Mouse (Mus musculus): ENCODE data around the gene Kansl2. TPM values are rescaled to one million over a fixed set of nuclear protein-coding genes. Genes with fewer than 3 reads are reported as not detected.

Gene Kansl2
- 130 and 141 TPM in 2 replicates for polyA plus RNA-seq (2015; fragmentation: Nextera tagmentation; extraction: Ambion mirVana)

DNA sequence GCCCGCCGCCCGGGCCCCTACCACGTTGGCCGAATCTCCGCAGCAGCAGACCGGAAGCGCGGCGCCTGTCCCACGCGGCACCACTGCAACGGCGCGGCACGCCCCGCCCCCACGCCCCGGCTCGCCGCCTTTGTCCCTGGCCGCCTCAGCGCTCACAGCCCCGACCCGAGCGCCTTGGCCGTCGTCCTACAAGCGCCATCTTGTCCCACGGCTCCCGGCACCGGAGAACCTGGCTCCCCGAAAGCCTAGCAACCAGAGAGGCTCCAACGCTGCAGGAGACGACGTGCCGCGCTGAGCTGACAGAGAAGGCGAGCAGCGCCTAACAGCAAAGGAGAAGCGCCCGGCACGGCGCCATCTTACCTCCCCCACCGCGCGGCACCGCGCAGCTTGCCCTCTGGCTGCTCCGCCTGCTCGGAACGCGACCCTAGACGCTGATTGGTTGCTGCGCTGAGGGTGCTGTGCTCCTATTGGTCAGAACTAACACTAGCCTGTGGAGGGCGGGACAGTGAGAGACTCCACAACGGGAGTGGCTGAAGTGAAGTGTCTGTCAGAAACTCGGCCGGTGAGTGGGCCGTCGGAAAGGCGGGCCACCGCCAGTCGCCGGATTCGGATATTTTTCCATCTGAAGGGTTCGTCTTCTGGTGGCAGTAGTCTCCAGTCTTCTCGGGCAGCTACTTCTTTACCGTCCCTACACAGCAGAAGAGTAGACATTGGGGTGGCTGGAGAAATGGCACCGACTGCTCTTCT, at the start of gene Kansl2:
Gene Kansl2 (minus strand): TSS at position 384 of the 747 bp plus-strand sequence.
- peak; percentile 100 for ATAC-seq
- WGBS, result under 1% methylated on average over 69 of the region's 70 CpGs
- Histone ChIP-seq H3K4me1 (replicated peaks; ENCODE audit: control insufficient read depth, insufficient read depth, low read length) (peaks cover 9% of the 10 kb centered on the region), H3K4me3 (replicated peaks; ENCODE audit: low read length) (peak within 1 kb of the TSS; percentile 79), H3K9ac (replicated peaks; ENCODE audit: low read depth, low read length) (peak within 1 kb of the TSS; percentile 94), H3K27ac (ENCODE audit: low read length) (peak within 1 kb of the TSS; percentile 99), H3K9me3 (ENCODE audit: control insufficient read depth, low read length) (no peaks in the 10 kb centered on the region), H3K27me3 (replicated peaks; ENCODE audit: control insufficient read depth, insufficient read depth, low read length) (no peaks in the 10 kb centered on the region), H3K4me2 (ENCODE audit: low read length) (peak within 1 kb of the TSS; percentile 68), H3K36me3 (ENCODE audit: control insufficient read depth, insufficient read depth) (peaks cover 12% of the 10 kb centered on the region)

GRCm38 (mm10) chr15:98582996-98583395, 48.9 kb upstream of the Kansl2 start:
- peaks cover 6% of the 10 kb centered on the region for H3K4me1 ChIP-seq (replicated peaks; ENCODE audit: control insufficient read depth, insufficient read depth, low read length)
- no peaks in the 10 kb centered on the region for H3K36me3 ChIP-seq (ENCODE audit: control insufficient read depth, insufficient read depth)
- H3K27ac ChIP-seq (ENCODE audit: low read length), result peak overlapping the region; percentile 19; the same call in 1 of the 2 replicates
- ATAC-seq, result no peak
- no peak overlapping the region for H3K4me3 ChIP-seq (replicated peaks; ENCODE audit: low read length)
- no peaks in the 10 kb centered on the region for H3K9me3 ChIP-seq (ENCODE audit: control insufficient read depth, low read length)
- H3K9ac ChIP-seq (replicated peaks; ENCODE audit: low read depth, low read length), result peak overlapping the region; percentile 4; the same call in 1 of the 2 replicates
- H3K4me2 ChIP-seq (ENCODE audit: low read length), result no peak overlapping the region
- 84% methylated on average over 8 of the region's 8 CpGs for WGBS
- H3K27me3 ChIP-seq (replicated peaks; ENCODE audit: control insufficient read depth, insufficient read depth, low read length), result no peaks in the 10 kb centered on the region

DNA sequence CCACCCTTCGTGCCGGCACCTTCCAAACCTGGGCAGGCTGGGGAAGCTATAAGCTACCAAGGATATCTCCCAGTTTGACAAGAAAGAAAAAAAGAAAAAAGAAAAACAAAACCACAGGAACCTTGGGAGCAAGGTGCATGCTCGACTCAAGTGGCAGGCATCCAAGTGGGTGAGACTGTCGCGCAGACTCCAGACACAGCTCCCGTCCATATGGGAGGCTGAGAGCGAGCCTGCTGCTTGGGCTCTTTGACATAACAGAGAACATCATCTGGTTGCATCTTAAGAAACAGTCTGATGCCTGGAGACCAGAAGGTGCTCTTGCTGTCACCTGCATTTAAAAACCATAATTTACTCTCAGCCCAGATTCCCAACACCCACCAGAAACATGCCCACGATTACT, 48.3 kb upstream of the Kansl2 start:
- Histone ChIP-seq H3K9ac (replicated peaks; ENCODE audit: low read depth, low read length) (0 out of 2 replicates have a peak overlapping the region, but pooled peaks have one; percentile 4), H3K27ac (ENCODE audit: low read length) (peak overlapping the region; percentile 19; the same call in 1 of the 2 replicates), H3K4me1 (replicated peaks; ENCODE audit: control insufficient read depth, insufficient read depth, low read length) (peaks cover 6% of the 10 kb centered on the region), H3K27me3 (replicated peaks; ENCODE audit: control insufficient read depth, insufficient read depth, low read length) (no peaks in the 10 kb centered on the region), H3K36me3 (ENCODE audit: control insufficient read depth, insufficient read depth) (no peaks in the 10 kb centered on the region), H3K4me3 (replicated peaks; ENCODE audit: low read length) (no peak overlapping the region), H3K4me2 (ENCODE audit: low read length) (no peak overlapping the region), H3K9me3 (ENCODE audit: control insufficient read depth, low read length) (no peaks in the 10 kb centered on the region)
- WGBS, result 65% methylated on average over 8 of the region's 8 CpGs
- ATAC-seq, result no peak

- H3K27ac ChIP-seq (ENCODE audit: low read length), result no peak overlapping the region
- no peaks in the 10 kb centered on the region for H3K36me3 ChIP-seq (ENCODE audit: control insufficient read depth, insufficient read depth)
- H3K9ac ChIP-seq (replicated peaks; ENCODE audit: low read depth, low read length), result no peak overlapping the region
- H3K4me2 ChIP-seq (ENCODE audit: low read length), result no peak overlapping the region
- no peaks in the 10 kb centered on the region for H3K9me3 ChIP-seq (ENCODE audit: control insufficient read depth, low read length)
- WGBS, result 47% methylated on average over 5 of the region's 5 CpGs
- no peaks in the 10 kb centered on the region for H3K27me3 ChIP-seq (replicated peaks; ENCODE audit: control insufficient read depth, insufficient read depth, low read length)
- peaks cover 6% of the 10 kb centered on the region for H3K4me1 ChIP-seq (replicated peaks; ENCODE audit: control insufficient read depth, insufficient read depth, low read length)
- peak; percentile 83 for ATAC-seq
- H3K4me3 ChIP-seq (replicated peaks; ENCODE audit: low read length), result no peak overlapping the region
Measured at GRCm38 (mm10) chr15:98579795-98580464, 45.9 kb upstream of the Kansl2 start.

- Histone ChIP-seq H3K27ac (ENCODE audit: low read length) (no peak overlapping the region), H3K4me2 (ENCODE audit: low read length) (no peak overlapping the region), H3K27me3 (replicated peaks; ENCODE audit: control insufficient read depth, insufficient read depth, low read length) (no peaks in the 10 kb centered on the region), H3K4me1 (replicated peaks; ENCODE audit: control insufficient read depth, insufficient read depth, low read length) (peaks cover 4% of the 10 kb centered on the region), H3K9me3 (ENCODE audit: control insufficient read depth, low read length) (no peaks in the 10 kb centered on the region), H3K4me3 (replicated peaks; ENCODE audit: low read length) (no peak overlapping the region), H3K9ac (replicated peaks; ENCODE audit: low read depth, low read length) (no peak overlapping the region), H3K36me3 (ENCODE audit: control insufficient read depth, insufficient read depth) (no peaks in the 10 kb centered on the region)
- no peak for ATAC-seq
- 78% methylated on average over 2 of the region's 2 CpGs for WGBS
Measured at GRCm38 (mm10) chr15:98579310-98579709, 45.2 kb upstream of the Kansl2 start.

DNA sequence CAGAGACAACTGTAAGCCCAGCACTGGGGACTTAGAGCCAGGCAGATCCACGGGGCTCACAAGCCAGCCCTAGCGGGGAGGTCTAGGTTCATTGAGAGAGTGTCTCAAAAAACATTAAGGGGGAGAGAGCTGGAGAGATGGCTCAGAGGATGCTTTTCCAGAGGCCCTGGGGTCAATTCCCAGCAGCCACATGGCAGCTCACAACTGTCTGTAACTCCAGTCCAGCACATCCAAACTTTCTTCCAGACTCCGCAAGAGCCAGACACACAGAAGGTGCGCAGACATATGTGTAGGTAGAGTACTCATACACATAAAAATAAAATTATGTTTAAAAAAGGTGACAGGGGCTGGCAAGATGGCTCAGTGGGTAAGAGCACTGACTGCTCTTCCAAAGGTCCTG, 39.2 kb upstream of the Kansl2 start:
- Histone ChIP-seq H3K4me1 (replicated peaks; ENCODE audit: control insufficient read depth, insufficient read depth, low read length) (peaks cover 8% of the 10 kb centered on the region), H3K9me3 (ENCODE audit: control insufficient read depth, low read length) (no peaks in the 10 kb centered on the region), H3K9ac (replicated peaks; ENCODE audit: low read depth, low read length) (no peak overlapping the region), H3K4me3 (replicated peaks; ENCODE audit: low read length) (no peak overlapping the region), H3K27ac (ENCODE audit: low read length) (no peak overlapping the region), H3K27me3 (replicated peaks; ENCODE audit: control insufficient read depth, insufficient read depth, low read length) (no peaks in the 10 kb centered on the region), H3K36me3 (ENCODE audit: control insufficient read depth, insufficient read depth) (no peaks in the 10 kb centered on the region), H3K4me2 (ENCODE audit: low read length) (no peak overlapping the region)
- ATAC-seq, result no peak
- WGBS, result 70% methylated on average over 4 of the region's 4 CpGs

DNA sequence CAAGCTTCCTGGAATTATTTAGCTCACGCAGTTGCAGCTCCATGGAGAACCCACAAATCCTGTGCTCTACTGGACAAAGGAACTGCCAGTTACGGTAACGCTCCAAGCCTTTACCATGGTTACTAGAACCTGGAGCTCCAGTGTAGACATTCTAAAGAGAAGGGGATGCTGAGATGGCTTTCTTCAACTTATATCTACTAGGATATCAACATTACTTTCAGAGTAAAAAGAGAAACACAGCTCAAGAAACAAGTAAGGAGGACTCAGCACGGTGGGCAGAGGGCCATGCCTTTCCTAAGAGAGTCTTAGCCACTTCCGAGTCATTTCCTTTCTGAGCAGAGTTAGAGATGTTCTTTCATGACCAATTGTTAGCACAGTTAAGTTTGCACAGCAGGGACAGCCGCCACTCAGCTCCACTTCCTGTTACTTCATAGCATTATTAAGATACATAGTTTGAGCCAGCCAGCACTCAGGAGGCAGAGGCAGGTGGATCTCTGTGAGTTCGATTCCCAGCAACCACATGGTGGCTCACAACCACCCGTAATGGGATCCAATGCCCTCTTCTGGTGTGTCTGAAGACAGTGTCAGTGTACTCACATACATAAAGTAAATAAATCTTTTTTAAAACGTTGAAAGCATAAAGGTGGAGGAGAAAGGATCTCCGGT, 36.9 kb upstream of the Kansl2 start, which contains the start of the genes Ccnt1 and 4930415O20Rik:
Gene Ccnt1 (minus strand): TSS at position 51 of the 666 bp plus-strand sequence.
Gene 4930415O20Rik (plus strand): TSS at position 132 of the 666 bp plus-strand sequence.
- H3K27ac ChIP-seq (ENCODE audit: low read length), result no peak within 1 kb of the TSS
- no peak for ATAC-seq
- no peaks in the 10 kb centered on the region for H3K36me3 ChIP-seq (ENCODE audit: control insufficient read depth, insufficient read depth)
- 87% methylated on average over 10 of the region's 10 CpGs for WGBS
- no peak within 1 kb of the TSS for H3K4me2 ChIP-seq (ENCODE audit: low read length)
- H3K9ac ChIP-seq (replicated peaks; ENCODE audit: low read depth, low read length), result no peak within 1 kb of the TSS
- no peaks in the 10 kb centered on the region for H3K9me3 ChIP-seq (ENCODE audit: control insufficient read depth, low read length)
- peaks cover 13% of the 10 kb centered on the region for H3K4me1 ChIP-seq (replicated peaks; ENCODE audit: control insufficient read depth, insufficient read depth, low read length)
- H3K4me3 ChIP-seq (replicated peaks; ENCODE audit: low read length), result no peak within 1 kb of the TSS
- H3K27me3 ChIP-seq (replicated peaks; ENCODE audit: control insufficient read depth, insufficient read depth, low read length), result no peaks in the 10 kb centered on the region

- Histone ChIP-seq H3K27ac (ENCODE audit: low read length) (no peak overlapping the region), H3K4me1 (replicated peaks; ENCODE audit: control insufficient read depth, insufficient read depth, low read length) (peaks cover 24% of the 10 kb centered on the region), H3K9me3 (ENCODE audit: control insufficient read depth, low read length) (no peaks in the 10 kb centered on the region), H3K4me3 (replicated peaks; ENCODE audit: low read length) (no peak overlapping the region), H3K36me3 (ENCODE audit: control insufficient read depth, insufficient read depth) (no peaks in the 10 kb centered on the region), H3K27me3 (replicated peaks; ENCODE audit: control insufficient read depth, insufficient read depth, low read length) (no peaks in the 10 kb centered on the region), H3K9ac (replicated peaks; ENCODE audit: low read depth, low read length) (no peak overlapping the region), H3K4me2 (ENCODE audit: low read length) (no peak overlapping the region)
- no peak for ATAC-seq
- 86% methylated on average over 4 of the region's 4 CpGs for WGBS
Measured at GRCm38 (mm10) chr15:98569795-98570365, 35.8 kb upstream of the Kansl2 start.

GRCm38 (mm10) chr15:98569216-98569615, 35.2 kb upstream of the Kansl2 start:
- peak overlapping the region; percentile 85 for H3K9ac ChIP-seq (replicated peaks; ENCODE audit: low read depth, low read length)
- H3K4me2 ChIP-seq (ENCODE audit: low read length), result peak overlapping the region; percentile 86
- no peaks in the 10 kb centered on the region for H3K9me3 ChIP-seq (ENCODE audit: control insufficient read depth, low read length)
- no peaks in the 10 kb centered on the region for H3K36me3 ChIP-seq (ENCODE audit: control insufficient read depth, insufficient read depth)
- H3K4me3 ChIP-seq (replicated peaks; ENCODE audit: low read length), result peak overlapping the region; percentile 86
- 77% methylated on average over 7 of the region's 7 CpGs for WGBS
- ATAC-seq, result no peak
- H3K27ac ChIP-seq (ENCODE audit: low read length), result no peak overlapping the region
- H3K27me3 ChIP-seq (replicated peaks; ENCODE audit: control insufficient read depth, insufficient read depth, low read length), result no peaks in the 10 kb centered on the region
- H3K4me1 ChIP-seq (replicated peaks; ENCODE audit: control insufficient read depth, insufficient read depth, low read length), result peaks cover 27% of the 10 kb centered on the region

All from forebrain, embryonic 16.5 days (tissue).